Mouse (Mus musculus) small intestine, adult 2 months (tissue): Measurements from ENCODE around the gene Dpp9. TPM values are rescaled to one million over a fixed set of nuclear protein-coding genes. Genes with fewer than 3 reads are reported as not detected.

Experiments used
- H3K27ac ChIP-seq: fragments of 200-500 bp; 2 replicates; pipeline ENCODE4 v1.5.1; 2012; ENCODE audit warnings: low read depth, low read length, control low read depth, inconsistent platforms; ENCODE audit not compliant: insufficient read depth
- H3K27me3 ChIP-seq: fragments of 200-500 bp; 2 replicates; pipeline ENCODE4 v1.6.1; 2012; ENCODE audit warnings: mild to moderate bottlenecking, moderate library complexity, low read length, inconsistent platforms; ENCODE audit not compliant: control insufficient read depth, insufficient read depth
- H3K36me3 ChIP-seq: fragments of 200-500 bp; 2 replicates; pipeline ENCODE4 v1.6.1; 2012; ENCODE audit warnings: mild to moderate bottlenecking, low read length, control low read depth, inconsistent platforms; ENCODE audit not compliant: control insufficient read depth, insufficient read depth
- H3K4me1 ChIP-seq: fragments of 200-500 bp; 2 replicates; pipeline ENCODE4 v1.6.1; 2012; ENCODE audit warnings: low read length, inconsistent platforms, mixed read lengths; ENCODE audit not compliant: control insufficient read depth, insufficient read depth, insufficient read length
- H3K4me3 ChIP-seq: fragments of 200-500 bp; 2 replicates; pipeline ENCODE4 v1.5.1; 2012; ENCODE audit warnings: low read depth, mild to moderate bottlenecking, control low read depth, inconsistent platforms, low read length, moderate library complexity
- CTCF ChIP-seq: fragments of 200-500 bp; IDR thresholded peaks from 2 replicates; pipeline ENCODE4 v1.5.1; 2012; ENCODE audit warnings: low read depth, mild to moderate bottlenecking, control low read depth, inconsistent platforms, low read length, moderate library complexity, mixed read lengths; ENCODE audit not compliant: insufficient replicate concordance, insufficient read length; ENCODE audit errors: extremely low read depth
- POLR2A ChIP-seq: fragments of 200-500 bp; IDR thresholded peaks from 2 replicates; pipeline ENCODE4 v1.6.1; 2012; ENCODE audit warnings: low read depth, mild to moderate bottlenecking, control low read depth, inconsistent platforms, low read length, moderate library complexity
- WGBS: fragments of 180-500 bp; shearing (Covaris S2); methylation state at CpG from one replicate; pipeline ENCODE4 v1.1.7; 2018; 5-methylcytosine and 5-hydroxymethylcytosine counted together
- polyA plus RNA-seq: library from polyadenylated mRNA; depleted of rRNA; stranded (reverse); fragments of >200 nt; gene quantifications from 2 replicates; pipeline ENCODE4 v1.2.3, GENCODE M21; 2012

Dpp9 gene
- polyA plus RNA-seq, 1 experiment, result 39.4 TPM

DNA sequence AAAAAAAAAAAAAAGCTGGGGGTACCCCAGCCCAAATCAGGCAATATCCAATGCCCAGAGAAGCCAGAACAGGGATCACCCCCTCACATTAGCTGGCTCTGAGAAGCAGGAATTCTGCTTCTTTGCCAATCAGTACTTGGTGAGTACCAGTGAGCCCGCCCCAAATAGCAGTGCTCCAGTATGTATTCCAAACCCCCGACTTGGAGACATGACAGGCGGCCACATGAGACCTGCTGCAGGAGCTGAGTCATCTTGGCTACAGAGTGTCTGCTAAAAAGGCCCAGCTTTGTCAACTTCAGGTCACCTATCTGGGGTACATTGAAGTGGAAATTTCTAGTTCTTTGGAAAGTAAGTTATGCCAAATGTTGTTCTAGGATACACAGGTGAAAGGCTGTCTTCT is 7.9 kb upstream of the Dpp9 start:
- WGBS, result 76% methylated on average over 3 of the region's 3 CpGs
- H3K36me3 ChIP-seq, result no peaks in the 10 kb centered on the region
- H3K27ac ChIP-seq, result no peak overlapping the region
- no peaks in the 10 kb centered on the region for H3K27me3 ChIP-seq
- H3K4me3 ChIP-seq, result no peak overlapping the region
- no peaks in the 10 kb centered on the region for H3K4me1 ChIP-seq
- no peak for TF ChIP-seq POLR2A
- TF ChIP-seq CTCF, result no peak

DNA sequence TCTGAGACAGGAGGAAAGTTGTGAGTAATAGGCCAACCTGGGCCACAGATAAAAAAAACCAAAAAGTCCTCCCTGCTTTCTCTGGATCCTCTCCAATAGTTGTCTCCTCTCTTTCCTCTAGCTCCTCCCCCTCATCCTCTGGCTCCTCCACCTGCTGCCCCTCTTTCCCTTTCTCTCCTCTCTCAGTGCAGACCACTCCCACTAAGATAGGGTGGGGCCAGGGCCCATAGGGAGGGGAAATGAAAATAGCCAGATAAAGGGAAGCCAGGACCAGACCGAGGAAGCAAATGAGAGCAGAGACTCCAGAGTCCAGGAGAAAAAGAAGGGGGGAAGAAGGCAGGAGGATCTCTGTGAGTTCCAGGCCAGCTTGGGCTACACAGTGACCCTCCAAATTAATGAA is 6.2 kb upstream of the Dpp9 start:
- Histone ChIP-seq H3K27ac (no peak overlapping the region), H3K4me1 (no peaks in the 10 kb centered on the region; the same call in 1 of the 2 replicates), H3K36me3 (no peaks in the 10 kb centered on the region), H3K4me3 (no peak overlapping the region), H3K27me3 (no peaks in the 10 kb centered on the region)
- TF ChIP-seq POLR2A (no peak), CTCF (no peak)
- WGBS, result 0% methylated on average over 1 of the region's 1 CpGs

DNA sequence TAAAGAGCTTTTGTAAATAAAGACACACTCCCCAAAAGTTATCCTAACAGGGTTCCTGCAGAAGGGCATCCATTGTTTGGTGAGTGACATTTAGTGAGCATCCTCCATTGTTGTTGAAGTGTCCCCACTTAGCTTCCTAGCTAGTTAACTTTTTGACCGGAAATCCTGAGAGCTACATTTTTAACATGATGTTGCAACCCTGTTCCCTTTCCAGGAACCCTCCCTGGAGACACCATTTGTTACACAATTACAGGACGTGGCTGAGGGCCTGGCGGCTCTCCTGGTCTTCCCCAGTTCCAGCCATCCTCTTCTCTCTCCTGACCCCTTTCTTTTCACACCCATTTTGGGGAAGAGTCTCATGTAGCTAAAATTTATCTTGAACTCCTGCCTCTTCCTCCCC is 1.1 kb upstream of the Dpp9 start:
- Histone ChIP-seq H3K36me3 (no peaks in the 10 kb centered on the region), H3K4me3 (no peak overlapping the region), H3K27ac (no peak overlapping the region), H3K4me1 (peaks cover 17% of the 10 kb centered on the region), H3K27me3 (no peaks in the 10 kb centered on the region)
- 34% methylated on average over 3 of the region's 3 CpGs for WGBS
- no peak for TF ChIP-seq CTCF
- TF ChIP-seq POLR2A, result no peak

DNA sequence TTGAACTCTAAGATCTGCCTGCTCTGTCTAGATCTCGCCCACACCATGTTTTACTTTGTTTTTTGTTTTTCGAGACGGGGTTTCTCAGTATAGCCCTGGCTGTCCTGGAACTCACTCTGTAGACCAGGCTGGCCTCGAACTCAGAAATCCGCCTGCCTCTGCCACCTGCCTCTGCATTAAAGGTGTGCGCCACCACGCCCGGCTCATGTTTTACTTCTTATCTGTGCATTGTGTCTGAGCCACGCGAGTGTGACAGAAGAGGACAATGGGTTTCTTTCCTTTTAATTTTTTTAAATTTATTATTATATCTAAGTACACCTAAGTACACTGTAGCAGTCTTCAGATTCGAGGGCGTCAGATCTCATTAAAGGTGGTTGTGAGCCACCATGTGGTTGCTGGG is 546 bp upstream of the Dpp9 start:
- H3K4me3 ChIP-seq, result peak overlapping the region; percentile 97
- no peak for TF ChIP-seq CTCF
- no peak for TF ChIP-seq POLR2A
- WGBS, result 16% methylated on average over 12 of the region's 12 CpGs
- H3K36me3 ChIP-seq, result no peaks in the 10 kb centered on the region
- peak overlapping the region; percentile 62 for H3K27ac ChIP-seq
- peaks cover 17% of the 10 kb centered on the region for H3K4me1 ChIP-seq
- H3K27me3 ChIP-seq, result no peaks in the 10 kb centered on the region

DNA sequence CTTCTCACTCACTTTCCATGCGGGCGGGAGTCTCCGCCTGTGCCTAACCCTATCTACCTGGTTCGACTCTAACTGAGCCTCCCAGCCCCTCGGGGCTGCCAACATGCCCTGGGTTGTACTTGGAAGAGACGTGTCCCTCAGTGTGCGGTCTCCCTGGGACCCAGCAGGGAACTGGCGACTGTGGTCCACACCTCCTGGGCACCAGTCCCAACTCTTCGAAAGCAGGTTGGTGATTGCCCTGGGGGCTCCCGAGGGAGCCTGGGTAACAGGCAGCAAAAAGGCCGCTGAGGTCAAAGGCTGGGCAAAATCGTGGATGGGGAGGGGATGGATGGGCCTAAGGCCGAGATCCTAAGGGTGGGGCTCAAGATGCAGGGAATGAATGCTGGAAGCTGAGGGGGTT is 1.0 kb downstream of the Dpp9 start:
- H3K36me3 ChIP-seq, result no peaks in the 10 kb centered on the region
- WGBS, result 58% methylated on average over 13 of the region's 13 CpGs
- peak overlapping the region; percentile 97 for H3K4me3 ChIP-seq
- peak overlapping the region; percentile 66; the same call in 1 of the 2 replicates for H3K27ac ChIP-seq
- peaks cover 17% of the 10 kb centered on the region for H3K4me1 ChIP-seq
- TF ChIP-seq CTCF (no peak), POLR2A (no peak)
- no peaks in the 10 kb centered on the region for H3K27me3 ChIP-seq

DNA sequence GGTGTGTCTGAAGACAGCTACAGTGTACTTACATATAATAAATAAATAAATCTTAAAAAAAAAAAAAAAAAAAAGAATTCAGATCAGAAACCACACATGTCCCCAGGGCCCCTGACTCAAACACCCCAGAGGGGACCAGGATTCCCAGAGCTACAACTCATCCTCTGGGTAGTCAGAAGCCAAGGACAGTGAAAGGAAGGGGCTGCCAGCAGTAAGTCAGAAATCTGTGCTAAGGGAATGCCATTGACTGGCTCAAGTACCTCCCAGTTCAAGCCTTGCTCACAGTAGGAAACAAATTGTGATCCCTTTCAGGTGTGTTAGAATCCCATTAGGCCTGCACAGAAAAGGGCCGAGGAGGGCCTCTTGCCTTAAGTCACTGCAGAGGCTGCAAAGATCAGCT is 4.5 kb downstream of the Dpp9 start:
- H3K27me3 ChIP-seq, result no peaks in the 10 kb centered on the region
- H3K4me1 ChIP-seq, result peaks cover 16% of the 10 kb centered on the region
- no peak overlapping the region for H3K4me3 ChIP-seq
- peaks cover 24% of the 10 kb centered on the region for H3K36me3 ChIP-seq
- TF ChIP-seq CTCF (no peak), POLR2A (no peak)
- 93% methylated on average over 1 of the region's 1 CpGs for WGBS
- no peak overlapping the region for H3K27ac ChIP-seq

DNA sequence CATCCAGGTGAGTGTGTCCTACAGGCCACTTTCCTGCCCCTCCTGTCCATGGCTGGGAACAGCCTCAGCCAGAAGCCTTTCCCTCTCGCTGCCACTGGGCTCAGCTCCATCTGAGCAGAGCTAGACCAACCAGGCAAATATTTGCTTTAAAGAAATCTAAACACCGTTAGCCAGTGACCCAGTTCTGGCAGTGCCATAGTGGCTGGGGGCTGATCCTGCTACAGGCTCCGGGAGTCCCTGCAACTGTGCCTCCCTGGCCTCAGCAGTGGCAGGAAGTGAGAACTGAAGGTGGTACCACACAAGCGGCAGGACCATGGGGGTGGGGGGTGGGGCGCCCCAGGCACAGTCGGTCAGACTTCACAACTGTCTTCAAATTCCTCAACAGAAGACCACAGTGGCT is 6.0 kb downstream of the Dpp9 start:
- TF ChIP-seq POLR2A (no peak), CTCF (no peak)
- no peaks in the 10 kb centered on the region for H3K27me3 ChIP-seq
- WGBS, result 44% methylated on average over 6 of the region's 6 CpGs
- H3K27ac ChIP-seq, result no peak overlapping the region
- H3K4me1 ChIP-seq, result peaks cover 12% of the 10 kb centered on the region
- H3K4me3 ChIP-seq, result no peak overlapping the region
- peaks cover 27% of the 10 kb centered on the region for H3K36me3 ChIP-seq

DNA sequence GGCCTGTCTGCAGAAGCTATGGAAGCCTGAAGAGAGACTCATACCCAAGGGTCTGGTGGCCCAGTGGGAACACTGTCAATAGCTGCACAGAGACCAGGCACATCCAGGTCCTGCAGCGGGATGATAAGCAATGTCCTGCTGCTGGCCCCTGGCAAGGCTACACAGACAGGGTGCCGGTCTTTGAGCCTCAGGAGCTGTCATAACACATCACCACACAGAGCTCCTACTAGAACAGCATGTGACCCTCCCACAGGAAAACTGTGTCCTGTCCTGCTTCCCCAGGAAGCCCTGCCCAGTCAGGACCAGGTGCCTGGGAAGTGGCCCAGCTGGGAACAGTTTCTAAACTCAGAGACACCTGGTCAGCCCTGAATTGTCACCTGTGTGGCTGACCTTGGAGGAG is 7.6 kb downstream of the Dpp9 start:
- Histone ChIP-seq H3K4me3 (no peak overlapping the region), H3K36me3 (peaks cover 30% of the 10 kb centered on the region), H3K4me1 (peaks cover 16% of the 10 kb centered on the region), H3K27me3 (no peaks in the 10 kb centered on the region), H3K27ac (no peak overlapping the region)
- TF ChIP-seq CTCF (no peak), POLR2A (no peak)
- 88% methylated on average over 2 of the region's 2 CpGs for WGBS
